Mouse (Mus musculus): ENCODE measurements at regions not wholly inside any gene's neighbourhood (a gene's known extent, or its start where the extent isn't known, plus 50 kb on each side); places are given as distances from the start of the nearest gene placed in this dataset.
"Not testable (repeated sequence)": the region's sequence is repeated elsewhere in the genome, so short reads cannot be mapped to it uniquely, and the experiment has no call there.

GRCm38 (mm10) chr7:75360874-75361273 lies 51.8 kb upstream of the Sv2b start:
- no peak for DNase-seq (ENCODE audit: low spot score in 2 of 2)

GRCm38 (mm10) chr7:75362541-75362940 lies 53.5 kb upstream of the Sv2b start:
- no peak for DNase-seq (ENCODE audit: low spot score in 2 of 2)

GRCm38 (mm10) chr7:75365480-75365879 lies 56.4 kb upstream of the Sv2b start:
- no peak for DNase-seq (ENCODE audit: low spot score in 2 of 2)

- DNase-seq (ENCODE audit: low spot score in 2 of 2): peak; percentile 54 to 68
Measured at GRCm38 (mm10) chr7:75366285-75366882, 57.3 kb upstream of the Sv2b start.

GRCm38 (mm10) chr7:75368315-75368714 lies 59.3 kb upstream of the Sv2b start:
- DNase-seq (ENCODE audit: low spot score in 2 of 2): no peak

GRCm38 (mm10) chr7:75369366-75369765 lies 60.3 kb upstream of the Sv2b start:
- no peak for DNase-seq (ENCODE audit: low spot score in 2 of 2)

GRCm38 (mm10) chr7:75370595-75371519 lies 61.8 kb upstream of the Sv2b start:
- peak; percentile 52 to 70 for DNase-seq (ENCODE audit: low spot score in 2 of 2)

- no peak for DNase-seq (ENCODE audit: low spot score in 2 of 2)
Measured at GRCm38 (mm10) chr7:75371520-75371876, 62.4 kb upstream of the Sv2b start.

- no peak for DNase-seq (ENCODE audit: low spot score in 2 of 2)
Measured at GRCm38 (mm10) chr7:75371991-75372390, 62.9 kb upstream of the Sv2b start.

GRCm38 (mm10) chr7:75372892-75373444 lies 63.9 kb upstream of the Sv2b start:
- no peak for DNase-seq (ENCODE audit: low spot score in 2 of 2)

GRCm38 (mm10) chr7:75374506-75374905 lies 65.4 kb upstream of the Sv2b start:
- no peak for DNase-seq (ENCODE audit: low spot score in 2 of 2)

- no peak for DNase-seq (ENCODE audit: low spot score in 2 of 2)
Measured at GRCm38 (mm10) chr7:75379595-75379994, 70.5 kb upstream of the Sv2b start.

- DNase-seq (ENCODE audit: low spot score in 2 of 2): peak in 1 of 2 experiments; percentile 49
Measured at GRCm38 (mm10) chr7:75384506-75384911, 70.8 kb upstream of the Akap13 start.

- no peak for DNase-seq (ENCODE audit: low spot score in 2 of 2)
Measured at GRCm38 (mm10) chr7:75387033-75387432, 68.3 kb upstream of the Akap13 start.

- no peak for DNase-seq (ENCODE audit: low spot score in 2 of 2)
Measured at GRCm38 (mm10) chr7:75387821-75388431, 67.4 kb upstream of the Akap13 start.

GRCm38 (mm10) chr7:75390162-75390561 lies 65.2 kb upstream of the Akap13 start:
- no peak for DNase-seq (ENCODE audit: low spot score in 2 of 2)

- DNase-seq (ENCODE audit: low spot score in 2 of 2): no peak
Measured at GRCm38 (mm10) chr7:75392783-75393182, 62.6 kb upstream of the Akap13 start.

GRCm38 (mm10) chr7:75393466-75393865 lies 61.9 kb upstream of the Akap13 start:
- no peak for DNase-seq (ENCODE audit: low spot score in 2 of 2)

GRCm38 (mm10) chr7:75394866-75395580 lies 60.3 kb upstream of the Akap13 start:
- no peak for DNase-seq (ENCODE audit: low spot score in 2 of 2)

- peak; percentile 45 to 57 for DNase-seq (ENCODE audit: low spot score in 2 of 2)
Measured at GRCm38 (mm10) chr7:75397559-75397958, 57.8 kb upstream of the Akap13 start.

- DNase-seq (ENCODE audit: low spot score in 2 of 2): not testable (repeated sequence)
Measured at GRCm38 (mm10) chr7:75398480-75398879, 56.9 kb upstream of the Akap13 start.

All from urinary bladder, adult 18-20 months (tissue).